Mouse (Mus musculus) E14TG2a.4 (cell line): ENCODE measurements around the gene Plce1.

Experiments used
- H3K27me3 ChIP-seq: 2 replicates; pipeline ENCODE4 v1.6.1; 2014; ENCODE audit warnings: low read length, control low read depth; ENCODE audit not compliant: insufficient read depth
- H3K36me3 ChIP-seq: 2 replicates; pipeline ENCODE4 v1.6.1; 2014; ENCODE audit warnings: low read length, control low read depth; ENCODE audit not compliant: insufficient read depth
- H3K4me1 ChIP-seq: replicated peaks from 2 replicates; pipeline ENCODE4 v1.6.1; 2014; ENCODE audit warnings: low read depth, low read length, control low read depth
- H3K4me3 ChIP-seq: replicated peaks from 2 replicates; pipeline ENCODE4 v1.5.1; 2014; ENCODE audit warnings: mild to moderate bottlenecking, low read length
- H3K9me3 ChIP-seq: 2 replicates; pipeline ENCODE4 v1.6.1; 2014; ENCODE audit warnings: low read length, control low read depth
- CTCF ChIP-seq: conservative IDR thresholded peaks from 2 replicates; pipeline ENCODE4 v1.5.1; 2014; ENCODE audit warnings: low read length
- NANOG ChIP-seq: IDR thresholded peaks from 2 replicates; pipeline ENCODE4 v1.6.1; 2014; ENCODE audit warnings: borderline replicate concordance, low read length, mixed read lengths
- POU5F1 ChIP-seq: IDR thresholded peaks from 2 replicates; pipeline ENCODE4 v1.6.1; 2014; ENCODE audit warnings: low read length, borderline replicate concordance

The Plce1 gene

DNA sequence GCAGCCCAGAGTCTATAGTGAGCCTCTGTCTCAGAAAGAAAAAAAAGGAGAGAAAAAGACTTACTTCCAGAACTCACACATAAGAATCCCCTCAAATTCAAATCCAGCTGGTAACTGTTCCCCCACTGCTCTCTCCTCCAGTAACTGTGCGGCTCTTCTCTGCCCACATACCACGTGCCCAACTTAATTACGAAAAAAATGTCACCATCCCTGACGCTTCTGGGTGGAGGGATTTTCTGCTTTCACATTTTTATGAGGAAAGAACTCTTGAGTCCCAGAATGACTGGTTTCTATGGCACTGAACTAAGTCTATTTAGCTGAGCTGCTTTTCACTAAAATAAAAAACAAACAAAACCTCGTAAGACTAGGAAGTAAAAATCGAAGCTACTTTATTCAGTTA lies 306.8 kb downstream of the Plce1 start:
- H3K4me3 ChIP-seq, result no peak overlapping the region
- TF ChIP-seq CTCF (no peak), NANOG (no peak), POU5F1 (no peak)
- H3K27me3 ChIP-seq, result no peaks in the 10 kb centered on the region
- peaks cover 43% of the 10 kb centered on the region for H3K36me3 ChIP-seq
- H3K9me3 ChIP-seq, result no peaks in the 10 kb centered on the region
- no peaks in the 10 kb centered on the region for H3K4me1 ChIP-seq

GRCm38 (mm10) chr19:38793563-38794045 lies 312.7 kb downstream of the Plce1 start:
- no peaks in the 10 kb centered on the region for H3K9me3 ChIP-seq
- H3K4me1 ChIP-seq, result no peaks in the 10 kb centered on the region
- TF ChIP-seq CTCF, result no peak
- TF ChIP-seq POU5F1, result no peak
- no peak for TF ChIP-seq NANOG
- no peaks in the 10 kb centered on the region for H3K27me3 ChIP-seq
- no peak overlapping the region for H3K4me3 ChIP-seq
- peaks cover 96% of the 10 kb centered on the region for H3K36me3 ChIP-seq

- H3K9me3 ChIP-seq, result no peaks in the 10 kb centered on the region
- H3K4me3 ChIP-seq, result no peak overlapping the region
- peaks cover 95% of the 10 kb centered on the region for H3K36me3 ChIP-seq
- TF ChIP-seq NANOG (no peak), POU5F1 (no peak)
- H3K27me3 ChIP-seq, result no peaks in the 10 kb centered on the region
- H3K4me1 ChIP-seq, result peaks cover 8% of the 10 kb centered on the region
These were observed 315.6 kb downstream of the Plce1 start for GRCm38 (mm10) chr19:38796546-38796945.

DNA sequence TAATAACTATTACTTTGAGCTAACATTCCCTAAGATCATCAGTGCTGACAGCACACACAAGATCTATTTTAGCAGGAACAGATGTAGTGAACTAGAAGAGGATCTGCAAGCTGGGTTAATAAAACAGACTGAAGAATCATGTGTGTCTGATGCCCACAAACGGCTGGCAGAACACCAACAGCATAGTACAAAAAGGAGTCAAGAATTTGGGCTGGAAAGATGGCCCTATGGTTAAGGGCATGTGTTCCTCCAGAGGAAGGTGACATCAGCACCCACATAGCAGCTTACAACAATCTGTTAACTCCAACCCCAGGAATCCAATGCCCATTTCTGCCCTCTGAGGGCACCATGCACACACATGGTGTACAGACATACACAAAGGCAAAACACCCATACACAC lies 317.4 kb downstream of the Plce1 start:
- H3K36me3 ChIP-seq, result peaks cover 95% of the 10 kb centered on the region
- no peak overlapping the region for H3K4me3 ChIP-seq
- no peak for TF ChIP-seq POU5F1
- no peak for TF ChIP-seq CTCF
- no peak for TF ChIP-seq NANOG
- H3K9me3 ChIP-seq, result no peaks in the 10 kb centered on the region
- peaks cover 11% of the 10 kb centered on the region for H3K4me1 ChIP-seq
- H3K27me3 ChIP-seq, result no peaks in the 10 kb centered on the region

DNA sequence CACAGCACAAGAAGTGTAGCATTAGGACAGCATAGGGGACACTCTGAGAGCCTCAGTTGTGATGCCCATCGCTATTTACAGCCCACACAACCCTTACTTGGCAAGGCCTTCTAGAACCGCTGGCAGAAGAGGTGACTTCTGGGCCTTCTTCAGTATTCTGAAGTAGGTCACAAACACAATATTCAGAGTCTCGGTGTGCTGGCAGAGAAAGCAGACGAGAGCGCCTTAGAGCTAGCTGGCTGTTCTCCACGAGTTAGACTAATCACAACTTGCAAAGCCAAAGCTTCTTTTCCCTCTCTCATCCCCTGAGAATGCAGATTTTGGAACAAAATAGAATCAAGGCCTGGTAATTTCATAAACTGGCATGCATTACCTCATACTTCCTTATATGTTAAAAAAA lies 317.9 kb downstream of the Plce1 start:
- no peak for TF ChIP-seq NANOG
- Histone ChIP-seq H3K4me1 (peaks cover 11% of the 10 kb centered on the region), H3K4me3 (no peak overlapping the region), H3K36me3 (peaks cover 95% of the 10 kb centered on the region), H3K9me3 (no peaks in the 10 kb centered on the region), H3K27me3 (no peaks in the 10 kb centered on the region)

DNA sequence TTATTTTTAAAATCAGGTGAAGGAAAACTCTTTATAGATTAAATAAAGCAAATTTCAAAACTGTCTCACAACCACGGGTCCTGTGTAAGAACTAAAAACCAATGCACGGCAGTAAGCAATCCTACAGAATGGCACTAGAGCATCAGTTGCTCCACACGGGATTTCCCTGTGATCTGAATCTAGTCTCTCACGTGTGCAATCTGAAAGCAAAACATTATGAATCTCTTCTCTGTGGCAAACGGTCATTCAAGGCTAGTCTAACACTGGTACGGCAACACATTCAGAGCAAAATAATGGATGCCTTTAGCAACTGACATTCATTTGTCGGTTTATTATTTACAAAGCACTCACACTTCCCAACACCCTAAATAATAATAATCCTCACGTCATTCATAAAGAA lies 337.3 kb downstream of the Plce1 start:
- Histone ChIP-seq H3K4me3 (peak overlapping the region; percentile 95), H3K27me3 (no peaks in the 10 kb centered on the region), H3K9me3 (no peaks in the 10 kb centered on the region), H3K36me3 (peaks cover 47% of the 10 kb centered on the region), H3K4me1 (peaks cover 32% of the 10 kb centered on the region)
- TF ChIP-seq POU5F1, result no peak
- no peak for TF ChIP-seq CTCF
- no peak for TF ChIP-seq NANOG

GRCm38 (mm10) chr19:38818766-38819426 lies 338.0 kb downstream of the Plce1 start, which contains the start of gene Noc3l:
TSS of gene Noc3l (minus strand) at chr19:38819237.
- Histone ChIP-seq H3K4me3 (peak within 1 kb of the TSS; percentile 95), H3K36me3 (peaks cover 40% of the 10 kb centered on the region), H3K4me1 (peaks cover 30% of the 10 kb centered on the region), H3K9me3 (no peaks in the 10 kb centered on the region), H3K27me3 (no peaks in the 10 kb centered on the region)
- TF ChIP-seq CTCF, result peak; percentile 56
- no peak for TF ChIP-seq NANOG

GRCm38 (mm10) chr19:38819427-38819802 lies 338.5 kb downstream of the Plce1 start:
- Histone ChIP-seq H3K9me3 (no peaks in the 10 kb centered on the region), H3K4me1 (peaks cover 25% of the 10 kb centered on the region), H3K4me3 (peak overlapping the region; percentile 95), H3K27me3 (no peaks in the 10 kb centered on the region), H3K36me3 (peaks cover 35% of the 10 kb centered on the region)
- TF ChIP-seq NANOG, result no peak
- no peak for TF ChIP-seq CTCF
- no peak for TF ChIP-seq POU5F1

GRCm38 (mm10) chr19:38820186-38820804 lies 339.4 kb downstream of the Plce1 start:
- H3K36me3 ChIP-seq, result peaks cover 26% of the 10 kb centered on the region
- no peaks in the 10 kb centered on the region for H3K27me3 ChIP-seq
- H3K4me3 ChIP-seq, result no peak overlapping the region
- no peaks in the 10 kb centered on the region for H3K9me3 ChIP-seq
- TF ChIP-seq POU5F1, result no peak
- no peak for TF ChIP-seq NANOG
- no peak for TF ChIP-seq CTCF
- H3K4me1 ChIP-seq, result peaks cover 22% of the 10 kb centered on the region
